Mouse (Mus musculus): Measurements from ENCODE around the gene Tlr3.

Gene Tlr3

GRCm38 (mm10) chr8:45410882-45411281 lies at the start of gene Tlr3:
TSS of gene Tlr3 (minus strand) at chr8:45411080.
- DNase-seq = no peak

GRCm38 (mm10) chr8:45457874-45458273 lies 47.0 kb upstream of the Tlr3 start:
- no peak for DNase-seq

GRCm38 (mm10) chr8:45454426-45454825 lies 43.5 kb upstream of the Tlr3 start:
- no peak for DNase-seq

GRCm38 (mm10) chr8:45452115-45452514 lies 41.2 kb upstream of the Tlr3 start:
- no peak for DNase-seq

GRCm38 (mm10) chr8:45448842-45449241 lies 38.0 kb upstream of the Tlr3 start:
- DNase-seq = no peak

- DNase-seq = no peak
Observed at GRCm38 (mm10) chr8:45448257-45448656, 37.4 kb upstream of the Tlr3 start.

- DNase-seq = no peak
Observed at GRCm38 (mm10) chr8:45438899-45439535, 28.1 kb upstream of the Tlr3 start.

GRCm38 (mm10) chr8:45420151-45420550 lies 9.3 kb upstream of the Tlr3 start:
- no peak for DNase-seq

- DNase-seq = peak; percentile 4
Observed at GRCm38 (mm10) chr8:45414965-45415364, 4.1 kb upstream of the Tlr3 start.

GRCm38 (mm10) chr8:45410146-45410880 lies 567 bp downstream of the Tlr3 start:
- peak; percentile 60 for DNase-seq

GRCm38 (mm10) chr8:45409702-45410101 lies 1.2 kb downstream of the Tlr3 start:
- no peak for DNase-seq

- no peak for DNase-seq
Observed at GRCm38 (mm10) chr8:45383250-45383649, 27.6 kb downstream of the Tlr3 start.

GRCm38 (mm10) chr8:45381963-45382347 lies 28.9 kb downstream of the Tlr3 start, which contains the start of gene Fam149a:
TSS of gene Fam149a (minus strand) at chr8:45382291.
- DNase-seq = no peak

GRCm38 (mm10) chr8:45381075-45381962 lies 29.6 kb downstream of the Tlr3 start:
- no peak for DNase-seq

GRCm38 (mm10) chr8:45380598-45380997 lies 30.3 kb downstream of the Tlr3 start:
- no peak for DNase-seq

- no peak for DNase-seq
Observed at GRCm38 (mm10) chr8:45374071-45374470, 36.8 kb downstream of the Tlr3 start.

- DNase-seq = no peak
Observed at GRCm38 (mm10) chr8:45367154-45367553, 43.7 kb downstream of the Tlr3 start.

- DNase-seq = no peak
Observed at GRCm38 (mm10) chr8:45363220-45363619, 47.7 kb downstream of the Tlr3 start.

GRCm38 (mm10) chr8:45362323-45362722 lies 48.6 kb downstream of the Tlr3 start:
- no peak for DNase-seq

GRCm38 (mm10) chr8:45359091-45359605 lies 51.7 kb downstream of the Tlr3 start:
- DNase-seq = no peak

GRCm38 (mm10) chr8:45358132-45358918 lies 52.6 kb downstream of the Tlr3 start:
- no peak for DNase-seq

GRCm38 (mm10) chr8:45355809-45356208 lies 55.1 kb downstream of the Tlr3 start:
- no peak for DNase-seq
